Mouse (Mus musculus) adrenal gland, postnatal 25 days (tissue): ENCODE results near the gene Gm26920. TPM values are rescaled to one million over a fixed set of nuclear protein-coding genes. Genes with fewer than 3 reads are reported as not detected.

ENCODE experiments used
- DNase-seq: peaks from one replicate; pipeline ENCODE4 v3.0.0; 2021; ENCODE audit warnings: mixed read lengths
- total RNA-seq: library from RNA; stranded (reverse); gene quantifications from 2 replicates; pipeline ENCODE4 v1.2.3, GENCODE M21; 2021

Gm26920 gene
- total RNA-seq, 1 experiment from 2014 or later = not detected

DNA sequence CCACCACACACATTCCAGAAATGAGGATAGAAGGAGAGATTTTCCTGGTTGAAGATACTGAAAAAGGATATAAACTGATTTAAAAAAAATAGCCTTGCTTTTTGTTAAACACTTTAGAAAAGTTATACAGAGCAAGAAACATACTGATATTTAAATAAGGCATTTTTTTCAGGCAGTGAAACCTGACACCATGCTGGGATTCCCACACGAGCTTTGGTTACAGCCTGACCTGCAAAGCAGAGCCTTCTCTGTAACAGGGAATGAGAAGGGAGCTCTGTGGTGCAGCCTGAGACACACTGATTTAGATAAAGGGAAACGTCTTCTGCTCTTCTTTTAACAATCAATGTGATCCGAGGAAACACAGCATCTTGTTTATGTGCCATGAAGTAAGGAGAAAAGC is 36.6 kb downstream of the Gm26920 start:
- no peak for DNase-seq

DNA sequence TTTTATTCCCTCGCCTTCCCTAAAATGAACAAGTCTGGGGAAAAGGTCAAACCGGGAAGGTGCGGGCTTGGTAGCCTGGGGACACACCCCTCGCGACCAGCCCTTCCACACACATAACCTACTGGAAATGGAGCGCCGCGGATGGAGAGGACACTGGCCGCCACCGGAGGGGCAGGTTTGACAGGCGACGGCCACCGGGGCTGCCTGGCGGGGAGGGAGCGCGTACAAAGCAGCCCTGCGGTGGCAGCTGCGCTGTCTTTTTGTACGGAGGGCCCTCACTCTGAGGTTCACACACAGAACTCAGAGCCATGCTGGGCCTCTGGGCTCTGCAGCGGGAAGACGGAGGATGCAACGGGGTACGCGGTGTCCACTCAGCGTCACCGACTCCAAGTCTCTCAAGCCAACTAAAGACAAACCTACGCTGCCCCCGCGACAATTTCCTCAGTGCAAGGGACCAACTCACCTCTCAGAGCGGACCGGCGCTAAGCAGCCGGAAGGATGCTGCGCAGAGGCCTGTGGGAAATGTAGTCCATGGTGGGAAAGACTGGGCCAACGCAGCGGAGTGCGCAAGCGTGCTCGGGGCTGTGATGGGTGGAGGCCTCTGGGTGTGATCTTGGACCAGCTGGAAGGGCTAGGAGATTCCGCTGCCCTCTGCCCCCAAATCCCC is 39.2 kb downstream of the Gm26920 start, which contains the start of gene Zfp14:
Zfp14 (minus strand) TSS at position 499 of the 667 bp plus-strand sequence.
- peak; percentile 89 for DNase-seq

DNA sequence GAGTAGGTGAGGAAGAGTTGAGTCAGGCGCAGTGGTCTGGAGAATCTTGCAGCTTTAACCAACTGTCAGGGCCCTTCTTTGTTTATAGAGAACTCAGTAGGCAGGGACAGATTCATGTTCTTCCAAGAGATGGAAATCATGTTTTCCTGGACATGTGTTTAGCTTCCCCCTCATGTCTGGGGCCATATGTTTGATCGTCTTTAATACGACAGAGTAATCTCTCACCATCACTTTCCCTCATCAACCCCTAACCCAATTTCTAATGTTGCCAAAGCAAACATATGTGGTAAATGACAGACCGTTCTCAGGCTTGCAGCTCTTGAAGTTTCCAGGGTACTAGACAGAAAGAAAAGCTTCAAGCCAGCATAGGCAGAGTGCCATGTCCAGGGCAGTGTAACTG is 42.1 kb downstream of the Gm26920 start:
- no peak for DNase-seq

- no peak for DNase-seq
Measured at GRCm38 (mm10) chr7:30044354-30044753, 45.9 kb downstream of the Gm26920 start.

DNA sequence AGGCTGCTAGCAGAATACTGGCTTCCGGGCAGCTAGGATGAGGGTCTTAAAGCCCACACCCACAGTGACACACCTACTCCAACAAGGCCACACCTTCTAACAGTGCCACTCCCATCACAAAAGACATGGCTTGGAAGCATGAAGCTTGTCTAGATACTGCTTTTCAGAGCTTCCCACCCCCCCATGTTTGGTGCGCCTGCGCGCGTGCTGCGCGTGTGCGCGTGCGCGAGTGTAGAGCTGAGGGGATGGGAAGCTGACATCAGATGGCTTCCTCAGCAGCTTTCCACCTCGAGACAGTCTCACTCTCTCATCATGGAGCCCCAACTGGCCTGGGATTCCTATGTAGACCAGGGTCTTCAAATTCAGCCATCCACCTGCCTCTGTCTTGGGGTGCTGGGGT is 55.9 kb downstream of the Gm26920 start:
- DNase-seq = no peak

- no peak for DNase-seq
Measured at GRCm38 (mm10) chr7:30031379-30031778, 58.8 kb downstream of the Gm26920 start.

GRCm38 (mm10) chr7:30030677-30031076 is 59.5 kb downstream of the Gm26920 start:
- no peak for DNase-seq

DNA sequence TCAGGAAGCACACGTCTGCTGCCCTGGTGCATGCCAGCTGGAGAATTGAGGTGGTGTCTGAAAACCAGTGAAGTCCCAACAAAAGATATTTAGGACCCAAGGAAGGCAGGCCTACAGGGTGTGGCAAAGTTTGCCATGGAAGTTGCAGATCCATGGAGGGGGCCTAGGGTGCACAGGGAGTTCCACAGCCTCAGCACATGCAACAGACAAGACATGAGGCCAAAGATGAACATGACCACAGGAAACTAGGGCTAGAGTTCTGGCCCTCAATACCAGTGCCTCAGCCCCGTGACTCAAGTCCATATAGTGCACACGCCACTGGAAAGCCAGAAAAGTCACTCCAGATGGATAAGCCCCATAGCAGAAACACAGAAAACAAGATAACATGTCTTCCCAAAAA is 61.6 kb downstream of the Gm26920 start:
- DNase-seq = no peak

DNA sequence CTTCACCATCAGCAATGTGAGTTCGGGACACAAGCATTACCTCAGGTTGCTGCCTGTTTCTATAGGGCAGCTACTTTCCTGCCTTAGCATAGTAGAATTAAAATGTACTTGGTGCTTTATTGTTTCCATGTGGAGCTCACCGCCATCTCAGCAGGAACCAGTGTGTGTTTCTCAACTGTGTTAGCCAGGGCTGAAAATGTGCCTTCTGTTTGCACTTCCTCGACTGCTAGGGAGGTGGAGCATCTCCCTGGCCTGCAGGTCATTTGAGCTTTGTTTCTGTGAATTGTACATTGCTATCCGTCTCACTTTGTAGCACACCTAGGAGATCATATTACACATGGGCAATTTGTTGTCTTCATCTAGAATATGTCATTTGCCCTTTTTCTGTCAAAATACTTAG is 62.9 kb downstream of the Gm26920 start:
- no peak for DNase-seq

- DNase-seq = no peak
Measured at GRCm38 (mm10) chr7:30025358-30025757, 64.9 kb downstream of the Gm26920 start.

DNA sequence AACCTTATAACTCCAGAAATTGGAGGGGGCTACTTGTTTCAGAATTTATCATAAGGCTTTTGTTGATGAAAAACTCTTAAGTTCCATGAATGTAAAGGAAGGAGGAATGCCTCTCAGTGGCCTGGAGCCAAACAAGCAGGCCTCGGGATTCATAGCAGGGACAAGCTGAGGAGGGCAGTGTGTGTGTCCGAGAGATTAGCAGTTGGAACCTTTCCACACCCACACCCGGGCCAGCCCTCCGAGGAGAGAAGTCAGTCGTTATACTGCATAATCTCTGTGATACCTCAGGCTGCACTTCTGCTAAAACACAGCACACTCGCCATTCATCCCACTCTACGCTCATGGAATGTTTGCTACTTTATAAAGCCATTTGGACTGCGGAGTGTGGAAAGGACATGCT is 66.4 kb downstream of the Gm26920 start:
- DNase-seq = no peak

- DNase-seq = no peak
Measured at GRCm38 (mm10) chr7:30023324-30023723, 66.9 kb downstream of the Gm26920 start.

DNA sequence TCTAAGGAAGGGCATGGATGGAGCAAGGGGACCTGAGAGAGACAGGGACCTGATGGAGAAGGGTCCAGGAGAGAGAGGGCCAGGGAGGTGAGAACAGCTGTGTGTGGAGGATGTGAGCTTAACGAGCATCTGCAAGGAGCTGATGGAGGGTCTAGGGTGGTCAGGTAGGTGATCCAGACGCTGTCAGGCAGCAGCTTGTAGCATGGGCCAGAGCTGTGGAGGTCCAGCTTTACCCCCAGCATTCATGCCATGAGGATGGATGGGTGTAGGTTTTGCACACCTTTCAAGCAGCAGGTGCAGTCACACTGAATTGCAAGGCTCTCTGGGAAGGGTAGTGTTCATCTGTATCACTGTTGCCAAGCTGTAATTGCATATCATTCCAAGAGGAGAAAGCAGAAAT is 70.7 kb downstream of the Gm26920 start:
- no peak for DNase-seq

GRCm38 (mm10) chr7:30017226-30017625 is 73.0 kb downstream of the Gm26920 start:
- DNase-seq = no peak

DNA sequence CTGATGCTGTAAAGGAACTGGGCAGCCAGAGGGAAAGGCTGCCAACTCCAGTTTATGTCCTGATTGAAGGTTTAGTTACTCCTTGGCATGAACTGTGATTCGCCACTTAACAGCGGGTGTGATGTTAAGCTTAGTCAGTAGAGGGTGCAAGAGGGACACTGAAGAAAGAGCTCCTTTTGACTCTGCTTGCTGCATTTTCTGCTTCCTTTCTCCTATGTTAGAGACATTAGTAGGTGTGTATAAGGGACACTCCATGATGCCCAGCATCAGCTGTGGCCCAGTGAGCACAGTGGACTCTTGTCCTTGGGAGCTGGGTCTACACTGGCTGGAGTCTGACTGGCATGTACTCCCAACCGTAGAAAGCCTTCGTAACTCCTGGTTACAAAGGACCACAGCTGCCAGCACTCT is 77.2 kb downstream of the Gm26920 start:
- no peak for DNase-seq

- DNase-seq = no peak
Measured at GRCm38 (mm10) chr7:30010551-30011195, 79.5 kb downstream of the Gm26920 start.

GRCm38 (mm10) chr7:30009321-30010085 is 80.7 kb downstream of the Gm26920 start:
- DNase-seq = no peak

DNA sequence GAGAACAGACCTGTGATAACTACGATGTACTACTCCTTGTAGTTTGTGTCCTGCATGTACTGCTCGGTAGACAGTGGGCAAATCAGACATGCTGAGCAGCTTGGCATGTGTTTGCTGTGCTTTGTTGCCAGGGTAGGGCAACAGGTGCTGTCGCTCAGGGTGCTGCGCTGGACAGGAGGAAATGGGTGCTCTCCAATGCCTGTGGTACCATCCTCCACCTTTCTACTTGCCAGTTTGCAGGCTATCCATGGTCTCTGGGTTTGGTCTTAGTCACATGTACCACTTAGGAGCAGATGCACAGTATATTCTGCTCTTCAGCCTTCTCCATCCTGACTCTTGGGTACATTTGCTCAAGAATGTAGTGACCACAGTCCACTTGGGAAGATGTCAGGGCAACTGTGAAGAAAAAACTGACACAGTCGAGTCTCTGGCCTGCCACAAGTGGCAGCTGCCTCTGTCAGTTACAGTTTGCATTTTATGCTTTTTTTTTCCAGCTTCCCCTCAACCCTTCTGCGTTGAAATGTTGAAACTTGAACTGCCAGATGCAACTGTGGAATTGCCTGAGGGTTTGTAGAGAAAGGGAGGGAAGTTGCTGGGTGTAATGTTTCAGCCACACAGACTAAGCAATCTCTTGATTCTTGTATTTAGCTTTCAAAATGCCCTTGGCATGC is 82.1 kb downstream of the Gm26920 start:
- no peak for DNase-seq

GRCm38 (mm10) chr7:30007601-30008000 is 82.6 kb downstream of the Gm26920 start:
- no peak for DNase-seq
